Mouse (Mus musculus): ENCODE data around the gene Myo9b. TPM values are rescaled to one million over a fixed set of nuclear protein-coding genes. Genes with fewer than 3 reads are reported as not detected.

The Myo9b gene
- polyA plus RNA-seq, 1 experiment from 2014 or later: 17.4 TPM

- Histone ChIP-seq H3K27me3 (ENCODE audit: control insufficient read depth, insufficient read depth, low read length) (no peaks in the 10 kb centered on the region), H3K4me2 (replicated peaks; ENCODE audit: low read depth, low read length) (no peak overlapping the region), H3K4me3 (ENCODE audit: low read depth, low read length) (no peak overlapping the region), H3K4me1 (replicated peaks; ENCODE audit: control insufficient read depth, insufficient read depth, low read length) (peaks cover 10% of the 10 kb centered on the region), H3K36me3 (ENCODE audit: control insufficient read depth, insufficient read depth, low read length) (0 out of 2 replicates have a peak, but pooled peaks cover 7% of the 10 kb centered on the region), H3K9me3 (ENCODE audit: control insufficient read depth, low read length) (no peaks in the 10 kb centered on the region), H3K27ac (ENCODE audit: low read depth, low read length) (no peak overlapping the region), H3K9ac (ENCODE audit: low read depth, low read length) (no peak overlapping the region)
- DNase-seq (ENCODE audit: low spot score) (no peak), ATAC-seq (ENCODE audit: low FRiP score) (no peak)
- 86% methylated on average over 9 of the region's 9 CpGs for WGBS
Measured at GRCm38 (mm10) chr8:71402446-71402964, 130.0 kb downstream of the Myo9b start.

GRCm38 (mm10) chr8:71403107-71403885, 130.8 kb downstream of the Myo9b start:
- Histone ChIP-seq H3K36me3 (ENCODE audit: control insufficient read depth, insufficient read depth, low read length) (0 out of 2 replicates have a peak, but pooled peaks cover 7% of the 10 kb centered on the region), H3K4me2 (replicated peaks; ENCODE audit: low read depth, low read length) (no peak overlapping the region), H3K9me3 (ENCODE audit: control insufficient read depth, low read length) (no peaks in the 10 kb centered on the region), H3K4me1 (replicated peaks; ENCODE audit: control insufficient read depth, insufficient read depth, low read length) (0 out of 2 replicates have a peak, but pooled peaks cover 7% of the 10 kb centered on the region), H3K27ac (ENCODE audit: low read depth, low read length) (no peak overlapping the region), H3K4me3 (ENCODE audit: low read depth, low read length) (no peak overlapping the region), H3K9ac (ENCODE audit: low read depth, low read length) (no peak overlapping the region), H3K27me3 (ENCODE audit: control insufficient read depth, insufficient read depth, low read length) (no peaks in the 10 kb centered on the region)
- DNase-seq (ENCODE audit: low spot score) (no peak), ATAC-seq (ENCODE audit: low FRiP score) (no peak)
- WGBS: 88% methylated on average over 6 of the region's 6 CpGs

GRCm38 (mm10) chr8:71404011-71404410, 131.5 kb downstream of the Myo9b start:
- 96% methylated on average over 8 of the region's 8 CpGs for whole genome bisulfite sequencing
- DNase-seq (ENCODE audit: low spot score) (no peak), ATAC-seq (ENCODE audit: low FRiP score) (no peak)
- Histone ChIP-seq H3K27me3 (ENCODE audit: control insufficient read depth, insufficient read depth, low read length) (no peaks in the 10 kb centered on the region), H3K4me2 (replicated peaks; ENCODE audit: low read depth, low read length) (no peak overlapping the region), H3K27ac (ENCODE audit: low read depth, low read length) (no peak overlapping the region), H3K4me3 (ENCODE audit: low read depth, low read length) (no peak overlapping the region), H3K36me3 (ENCODE audit: control insufficient read depth, insufficient read depth, low read length) (0 out of 2 replicates have a peak, but pooled peaks cover 3% of the 10 kb centered on the region), H3K4me1 (replicated peaks; ENCODE audit: control insufficient read depth, insufficient read depth, low read length) (0 out of 2 replicates have a peak, but pooled peaks cover 7% of the 10 kb centered on the region), H3K9ac (ENCODE audit: low read depth, low read length) (no peak overlapping the region), H3K9me3 (ENCODE audit: control insufficient read depth, low read length) (no peaks in the 10 kb centered on the region)

- H3K4me1 ChIP-seq (replicated peaks; ENCODE audit: control insufficient read depth, insufficient read depth, low read length): 0 out of 2 replicates have a peak, but pooled peaks cover 7% of the 10 kb centered on the region
- H3K9ac ChIP-seq (ENCODE audit: low read depth, low read length): no peak overlapping the region
- WGBS: 86% methylated on average over 9 of the region's 9 CpGs
- no peaks in the 10 kb centered on the region for H3K9me3 ChIP-seq (ENCODE audit: control insufficient read depth, low read length)
- H3K4me2 ChIP-seq (replicated peaks; ENCODE audit: low read depth, low read length): no peak overlapping the region
- H3K27ac ChIP-seq (ENCODE audit: low read depth, low read length): no peak overlapping the region
- no peaks in the 10 kb centered on the region for H3K27me3 ChIP-seq (ENCODE audit: control insufficient read depth, insufficient read depth, low read length)
- no peak overlapping the region for H3K4me3 ChIP-seq (ENCODE audit: low read depth, low read length)
- DNase-seq (ENCODE audit: low spot score) (no peak), ATAC-seq (ENCODE audit: low FRiP score) (no peak)
- H3K36me3 ChIP-seq (ENCODE audit: control insufficient read depth, insufficient read depth, low read length): 0 out of 2 replicates have a peak, but pooled peaks cover 3% of the 10 kb centered on the region
Measured at GRCm38 (mm10) chr8:71404951-71405351, 132.4 kb downstream of the Myo9b start.

GRCm38 (mm10) chr8:71405401-71406098, 133.0 kb downstream of the Myo9b start, which contains the start of gene Ankle1:
Gene Ankle1 (plus strand): TSS chr8:71406010.
- ATAC-seq (ENCODE audit: low FRiP score): peak; percentile 89
- H3K27me3 ChIP-seq (ENCODE audit: control insufficient read depth, insufficient read depth, low read length): no peaks in the 10 kb centered on the region
- DNase-seq (ENCODE audit: low spot score): peak; percentile 98
- peak within 1 kb of the TSS; percentile 86 for H3K4me2 ChIP-seq (replicated peaks; ENCODE audit: low read depth, low read length)
- H3K9me3 ChIP-seq (ENCODE audit: control insufficient read depth, low read length): no peaks in the 10 kb centered on the region
- H3K4me3 ChIP-seq (ENCODE audit: low read depth, low read length): peak within 1 kb of the TSS; percentile 64
- H3K27ac ChIP-seq (ENCODE audit: low read depth, low read length): no peak within 1 kb of the TSS
- H3K36me3 ChIP-seq (ENCODE audit: control insufficient read depth, insufficient read depth, low read length): 0 out of 2 replicates have a peak, but pooled peaks cover 3% of the 10 kb centered on the region
- H3K4me1 ChIP-seq (replicated peaks; ENCODE audit: control insufficient read depth, insufficient read depth, low read length): 0 out of 2 replicates have a peak, but pooled peaks cover 7% of the 10 kb centered on the region
- WGBS: 17% methylated on average over 33 of the region's 33 CpGs
- peak within 1 kb of the TSS; percentile 79 for H3K9ac ChIP-seq (ENCODE audit: low read depth, low read length)

GRCm38 (mm10) chr8:71406099-71407015, 133.8 kb downstream of the Myo9b start:
- H3K4me3 ChIP-seq (ENCODE audit: low read depth, low read length): peak overlapping the region; percentile 64
- H3K9me3 ChIP-seq (ENCODE audit: control insufficient read depth, low read length): no peaks in the 10 kb centered on the region
- H3K4me2 ChIP-seq (replicated peaks; ENCODE audit: low read depth, low read length): peak overlapping the region; percentile 86
- ATAC-seq (ENCODE audit: low FRiP score) (peak; percentile 82), DNase-seq (ENCODE audit: low spot score) (peak; percentile 82)
- H3K4me1 ChIP-seq (replicated peaks; ENCODE audit: control insufficient read depth, insufficient read depth, low read length): 0 out of 2 replicates have a peak, but pooled peaks cover 7% of the 10 kb centered on the region
- WGBS: under 1% methylated on average over 55 of the region's 55 CpGs
- 0 out of 2 replicates have a peak, but pooled peaks cover 3% of the 10 kb centered on the region for H3K36me3 ChIP-seq (ENCODE audit: control insufficient read depth, insufficient read depth, low read length)
- H3K27ac ChIP-seq (ENCODE audit: low read depth, low read length): no peak overlapping the region
- peak overlapping the region; percentile 79 for H3K9ac ChIP-seq (ENCODE audit: low read depth, low read length)
- H3K27me3 ChIP-seq (ENCODE audit: control insufficient read depth, insufficient read depth, low read length): no peaks in the 10 kb centered on the region

GRCm38 (mm10) chr8:71407441-71407840, 134.9 kb downstream of the Myo9b start:
- Histone ChIP-seq H3K27ac (ENCODE audit: low read depth, low read length) (no peak overlapping the region), H3K4me2 (replicated peaks; ENCODE audit: low read depth, low read length) (no peak overlapping the region), H3K27me3 (ENCODE audit: control insufficient read depth, insufficient read depth, low read length) (no peaks in the 10 kb centered on the region), H3K9ac (ENCODE audit: low read depth, low read length) (no peak overlapping the region), H3K4me1 (replicated peaks; ENCODE audit: control insufficient read depth, insufficient read depth, low read length) (0 out of 2 replicates have a peak, but pooled peaks cover 7% of the 10 kb centered on the region), H3K9me3 (ENCODE audit: control insufficient read depth, low read length) (no peaks in the 10 kb centered on the region), H3K36me3 (ENCODE audit: control insufficient read depth, insufficient read depth, low read length) (0 out of 2 replicates have a peak, but pooled peaks cover 3% of the 10 kb centered on the region), H3K4me3 (ENCODE audit: low read depth, low read length) (no peak overlapping the region)
- DNase-seq (ENCODE audit: low spot score) (no peak), ATAC-seq (ENCODE audit: low FRiP score) (no peak)
- WGBS: 92% methylated on average over 14 of the region's 14 CpGs

GRCm38 (mm10) chr8:71408231-71408630, 135.7 kb downstream of the Myo9b start:
- Histone ChIP-seq H3K9me3 (ENCODE audit: control insufficient read depth, low read length) (no peaks in the 10 kb centered on the region), H3K27me3 (ENCODE audit: control insufficient read depth, insufficient read depth, low read length) (no peaks in the 10 kb centered on the region), H3K9ac (ENCODE audit: low read depth, low read length) (no peak overlapping the region), H3K4me2 (replicated peaks; ENCODE audit: low read depth, low read length) (no peak overlapping the region), H3K36me3 (ENCODE audit: control insufficient read depth, insufficient read depth, low read length) (0 out of 2 replicates have a peak, but pooled peaks cover 3% of the 10 kb centered on the region), H3K4me1 (replicated peaks; ENCODE audit: control insufficient read depth, insufficient read depth, low read length) (0 out of 2 replicates have a peak, but pooled peaks cover 7% of the 10 kb centered on the region), H3K27ac (ENCODE audit: low read depth, low read length) (no peak overlapping the region), H3K4me3 (ENCODE audit: low read depth, low read length) (no peak overlapping the region)
- WGBS: 96% methylated on average over 4 of the region's 4 CpGs
- ATAC-seq (ENCODE audit: low FRiP score) (no peak), DNase-seq (ENCODE audit: low spot score) (no peak)

Data from hindbrain, embryonic 11.5 days (tissue).